Mouse (Mus musculus): ENCODE measurements around the gene Ebf1. TPM values are rescaled to one million over a fixed set of nuclear protein-coding genes. Genes with fewer than 3 reads are reported as not detected.
A peak's percentile ranks its signal among the peaks of the same experiment; 100 is the strongest.

Ebf1 gene
- total RNA-seq, 1 experiment from 2014 or later: 35.5 TPM

DNA sequence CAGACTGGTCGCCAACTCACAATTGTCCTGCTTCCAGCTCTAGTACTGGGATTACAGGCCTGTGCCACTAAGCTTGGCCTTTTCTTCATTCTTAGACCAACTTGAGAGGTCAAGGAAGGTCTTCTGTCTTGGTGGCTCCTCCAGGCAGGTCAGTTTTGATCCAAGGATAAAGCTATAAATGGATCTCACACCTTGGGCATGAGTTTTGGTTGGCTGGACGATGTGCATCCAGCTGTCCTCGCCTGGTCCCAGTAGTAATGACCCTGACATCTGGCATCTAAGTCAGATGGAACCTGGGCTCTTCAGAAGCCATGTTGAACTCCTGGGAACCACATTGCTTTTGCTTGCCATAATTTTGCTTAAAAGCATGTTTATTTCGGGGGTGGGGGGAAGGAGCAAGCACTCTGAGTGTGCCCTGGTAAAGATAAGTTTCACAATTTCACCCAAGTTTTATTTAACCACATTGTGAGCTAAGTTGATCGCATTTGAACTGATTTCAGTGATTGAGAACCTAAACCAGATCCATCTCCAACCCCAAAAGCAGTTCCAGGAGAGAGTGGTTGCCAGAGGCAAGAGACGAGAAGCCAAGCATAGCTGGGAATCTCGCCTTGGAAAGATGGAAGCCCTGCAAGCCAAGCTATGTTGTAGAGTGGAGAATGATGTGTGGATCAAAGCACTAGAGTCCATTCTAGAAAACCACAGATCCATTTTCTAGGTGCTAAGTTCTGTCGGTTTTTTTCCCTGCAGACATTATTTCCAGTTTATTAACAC is 85.8 kb downstream of the Ebf1 start:
- DNase-seq: peak; percentile 42

DNA sequence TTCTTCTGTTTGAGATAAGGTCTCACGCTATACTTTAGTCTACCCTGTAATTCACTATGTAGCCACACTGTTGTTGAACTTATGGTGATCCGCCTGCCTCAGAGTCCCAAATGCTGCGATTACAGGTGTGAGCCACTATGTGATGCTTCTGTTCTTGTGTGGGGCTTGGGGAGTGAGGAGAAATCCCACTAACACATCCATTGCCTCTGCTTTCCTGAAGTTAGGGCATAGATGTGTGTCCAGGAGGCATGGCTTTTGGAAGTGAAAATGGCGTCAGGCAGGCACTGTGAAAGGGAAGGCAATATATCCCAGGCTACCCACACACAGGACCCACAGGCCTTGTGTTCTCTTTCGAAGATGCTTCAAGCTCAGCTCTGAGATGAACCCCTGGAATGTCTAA is 86.8 kb downstream of the Ebf1 start:
- no peak for DNase-seq

DNA sequence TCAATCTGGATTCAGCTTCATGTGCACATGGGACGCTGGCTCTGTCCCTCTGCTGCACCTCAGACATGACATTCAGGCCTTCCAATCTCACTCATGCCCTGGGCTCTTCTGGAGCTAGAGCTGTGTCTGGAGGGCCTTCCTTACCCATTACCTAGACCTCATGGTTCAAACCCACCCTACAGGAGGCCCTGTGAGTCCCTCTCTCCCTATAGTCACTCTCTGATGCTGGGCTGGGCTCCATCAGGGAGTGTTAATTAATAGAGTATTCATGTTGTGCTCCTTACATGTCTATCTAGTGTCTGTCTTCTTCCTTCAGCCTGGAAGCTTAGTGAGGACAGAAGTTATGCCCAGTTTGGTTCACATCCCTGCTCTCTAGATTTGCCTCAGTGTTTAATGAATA is 88.7 kb downstream of the Ebf1 start:
- DNase-seq: no peak

DNA sequence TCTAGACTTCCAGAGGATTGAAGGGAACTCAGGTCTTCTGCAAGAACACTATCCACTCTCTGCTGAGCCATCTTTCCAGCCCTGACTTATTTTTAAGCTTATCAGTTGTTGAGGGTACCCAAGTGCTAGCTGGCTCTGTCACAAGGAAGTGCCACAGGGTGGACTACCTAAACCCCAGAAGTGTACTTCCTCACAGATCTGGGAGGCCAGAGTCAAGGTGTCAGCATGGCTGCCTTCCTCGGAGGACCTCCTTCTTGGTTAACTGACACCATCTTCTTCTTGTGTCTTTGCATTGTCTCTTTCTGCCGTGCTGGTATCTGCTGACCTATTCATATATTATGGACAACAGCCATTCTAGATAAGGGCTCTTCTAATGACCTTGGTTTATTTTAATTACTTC is 89.3 kb downstream of the Ebf1 start:
- no peak for DNase-seq

DNA sequence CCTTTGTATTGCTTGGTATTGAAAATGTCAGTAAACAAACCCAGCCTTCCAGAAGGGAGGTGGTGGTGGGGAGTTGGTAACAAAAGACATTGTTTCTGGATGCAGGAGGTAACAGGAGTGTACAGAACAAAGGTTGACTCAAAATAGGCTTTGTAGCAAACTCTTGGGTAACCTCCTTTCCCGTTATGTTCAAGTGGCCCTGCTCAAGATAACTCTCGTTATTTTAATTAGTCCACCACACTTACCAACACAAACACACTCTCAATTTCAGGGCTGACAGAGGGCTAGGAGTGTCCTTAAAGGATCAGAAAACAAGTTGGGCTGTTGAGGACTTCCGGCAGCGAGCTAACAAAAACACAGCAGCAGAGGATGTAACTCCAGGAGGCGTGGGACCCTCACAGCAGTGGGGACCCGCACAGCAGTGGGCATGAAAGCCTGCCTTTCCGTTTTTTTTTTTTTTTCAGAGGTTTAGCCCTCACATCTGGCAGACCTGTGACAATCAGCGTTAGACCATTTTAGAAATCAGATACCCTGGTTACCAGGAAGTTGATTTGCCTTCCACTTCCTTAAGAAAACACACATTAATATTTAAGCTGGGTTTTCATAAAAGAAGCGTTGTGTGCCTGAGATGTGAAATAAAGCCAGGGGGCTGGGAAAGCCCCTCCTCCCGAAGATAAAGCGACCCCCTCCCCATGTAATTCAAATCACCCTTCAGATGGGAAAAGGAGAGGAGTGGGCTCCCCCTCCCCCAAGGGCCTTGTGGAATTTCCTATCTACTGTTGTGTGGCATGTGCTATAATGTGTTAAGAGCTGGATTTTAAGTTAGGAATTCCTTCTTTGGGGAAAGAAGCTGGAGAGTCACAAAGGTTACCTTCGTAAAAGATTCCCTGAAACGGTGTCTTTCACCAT is 90.5 kb downstream of the Ebf1 start:
- DNase-seq: no peak

DNA sequence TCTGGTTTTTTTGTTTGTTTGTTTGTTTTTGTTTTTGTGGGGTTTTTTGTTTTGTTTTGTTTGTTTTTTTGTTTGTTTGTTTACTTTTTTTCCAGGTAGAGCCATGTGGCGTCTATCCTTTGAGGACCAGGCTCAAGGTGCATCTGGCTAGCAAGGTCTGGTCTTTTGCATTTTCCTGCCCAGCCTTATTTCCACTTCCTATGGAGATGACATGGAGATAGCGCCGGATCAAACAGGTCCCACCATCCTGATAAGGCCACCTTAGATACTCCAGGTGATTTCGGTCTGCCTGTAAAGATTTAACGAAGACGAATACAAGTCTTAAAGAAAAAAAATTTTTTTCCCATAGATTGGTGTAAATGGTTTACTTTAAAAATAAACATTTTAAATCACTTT is 91.2 kb downstream of the Ebf1 start:
- DNase-seq: no peak

DNA sequence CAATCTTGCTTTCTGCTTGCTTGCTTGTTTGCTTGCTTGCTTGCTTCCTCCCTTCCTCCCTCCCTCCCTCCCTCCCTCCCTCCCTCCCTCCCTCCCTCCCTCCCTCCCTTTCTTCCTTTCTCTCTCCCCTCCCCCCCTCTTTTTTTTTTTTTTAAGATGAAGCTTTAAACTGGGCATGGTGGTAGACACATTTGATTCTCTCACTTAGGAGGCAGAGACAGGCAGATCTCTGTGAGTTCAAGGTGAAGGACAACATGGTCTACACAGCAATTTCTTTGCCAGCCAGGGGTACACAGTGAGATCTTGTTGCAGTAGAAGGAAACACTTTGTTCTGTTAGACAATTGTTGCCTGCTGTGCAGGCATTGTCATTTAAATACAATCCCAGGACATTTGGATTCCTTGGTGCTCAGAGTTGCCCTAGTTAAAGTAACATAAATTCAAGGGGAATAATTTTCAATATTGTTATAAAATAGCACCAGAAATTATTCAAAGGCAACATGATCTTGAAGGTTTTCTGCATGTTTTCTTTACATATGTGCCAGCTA is 92.0 kb downstream of the Ebf1 start:
- DNase-seq: no peak

DNA sequence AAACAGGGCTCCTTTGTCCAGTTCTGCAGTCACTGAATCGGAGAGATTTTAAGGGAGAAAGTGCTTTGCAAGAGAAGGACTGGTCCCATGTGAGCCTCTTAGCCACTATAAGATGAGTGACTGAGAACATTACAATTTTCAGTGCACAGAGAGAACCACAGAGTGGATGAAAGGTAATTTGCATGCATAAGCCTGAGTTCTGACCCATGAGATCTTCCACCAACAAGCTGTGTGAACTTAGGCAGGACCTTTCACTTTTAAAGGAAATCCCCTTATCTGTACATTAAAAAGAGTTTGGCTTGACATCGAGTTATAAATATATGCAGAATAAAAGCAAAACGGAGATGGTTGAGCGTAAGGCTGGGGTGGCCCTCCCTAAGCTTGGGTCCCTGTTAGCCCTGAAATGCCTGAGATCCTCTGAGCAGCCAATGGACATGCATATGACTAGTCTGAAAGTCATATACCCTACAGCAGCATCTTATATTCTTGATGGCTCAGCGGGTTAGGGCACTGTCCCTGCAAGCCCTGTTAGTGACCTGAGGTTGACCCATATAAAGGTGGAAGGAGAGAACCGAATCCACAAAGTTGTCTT is 92.8 kb downstream of the Ebf1 start:
- DNase-seq: no peak

DNA sequence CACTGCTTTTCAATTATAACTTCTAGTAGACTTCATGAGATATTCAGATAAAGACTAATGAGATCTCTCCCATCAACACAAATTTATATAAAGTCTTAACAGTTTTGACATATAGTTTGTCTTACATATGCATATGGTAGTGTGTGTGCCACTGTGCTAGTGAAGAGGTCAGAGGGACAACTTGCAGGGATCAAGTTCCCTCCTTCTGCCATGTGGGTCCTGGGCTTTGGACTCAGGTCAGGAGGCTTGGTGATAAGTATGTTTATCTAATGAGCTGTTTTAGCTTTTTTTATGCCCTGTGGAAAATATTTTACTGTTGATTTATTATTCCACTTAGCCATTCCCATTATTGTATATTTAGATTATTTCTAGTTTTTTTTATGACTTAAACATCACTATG is 93.7 kb downstream of the Ebf1 start:
- no peak for DNase-seq

DNA sequence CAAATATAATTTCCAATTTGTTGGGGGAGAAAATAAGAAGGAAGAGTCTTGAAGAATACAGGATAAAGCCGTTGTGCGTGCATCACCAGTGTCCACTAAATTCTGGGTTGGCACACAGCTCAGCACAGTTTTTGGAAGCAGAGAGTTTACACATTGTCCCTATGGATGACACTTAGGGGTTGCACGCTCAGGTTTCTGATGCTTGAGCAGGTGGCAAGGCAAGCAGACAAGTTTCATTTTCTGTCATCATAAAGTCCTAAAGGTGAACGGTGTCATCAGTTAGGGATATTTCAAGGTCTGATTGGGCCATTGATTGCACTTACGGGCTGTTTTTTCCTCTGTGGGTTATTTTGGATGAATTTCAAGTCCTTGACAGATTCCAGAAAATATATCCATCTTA is 97.1 kb downstream of the Ebf1 start:
- DNase-seq: no peak

DNA sequence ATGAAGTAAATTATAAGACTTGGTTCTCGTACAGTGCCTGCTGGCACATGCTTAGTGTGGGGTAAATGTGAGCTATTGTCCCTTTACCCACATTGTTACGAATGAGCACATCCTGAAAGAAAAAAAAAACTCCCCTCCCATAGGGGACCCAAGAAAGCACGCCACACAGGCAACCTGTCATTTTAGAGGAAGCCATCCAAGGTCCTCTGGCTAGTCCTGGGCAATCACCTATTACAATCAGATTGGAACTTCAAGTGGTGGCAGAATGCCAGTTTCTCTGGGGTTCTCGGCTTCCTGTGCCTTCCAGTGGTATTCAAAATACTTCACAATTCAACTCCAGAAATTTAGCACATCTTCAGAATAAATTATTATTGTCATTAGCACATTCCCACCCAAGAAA is 98.7 kb downstream of the Ebf1 start:
- peak; percentile 24 for DNase-seq

DNA sequence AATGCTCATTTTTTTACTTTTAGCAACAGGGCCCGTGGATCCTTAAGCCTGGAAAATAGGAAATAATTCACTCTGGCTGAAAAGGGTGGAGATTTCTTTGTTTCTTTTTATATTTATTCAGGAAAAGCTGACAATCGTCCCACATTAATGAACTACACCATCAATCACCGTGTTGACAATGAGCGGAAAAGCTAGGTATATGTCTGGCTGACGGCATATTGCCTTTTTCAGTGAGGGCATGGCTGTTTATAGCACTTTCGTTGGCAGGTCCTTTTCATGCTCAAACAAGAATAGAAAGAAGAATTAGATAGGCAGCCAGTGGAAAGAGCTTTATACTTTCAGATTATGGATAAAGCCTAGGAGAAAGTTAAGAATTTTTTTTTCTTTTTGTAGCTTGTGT is 99.8 kb downstream of the Ebf1 start:
- DNase-seq: no peak

DNA sequence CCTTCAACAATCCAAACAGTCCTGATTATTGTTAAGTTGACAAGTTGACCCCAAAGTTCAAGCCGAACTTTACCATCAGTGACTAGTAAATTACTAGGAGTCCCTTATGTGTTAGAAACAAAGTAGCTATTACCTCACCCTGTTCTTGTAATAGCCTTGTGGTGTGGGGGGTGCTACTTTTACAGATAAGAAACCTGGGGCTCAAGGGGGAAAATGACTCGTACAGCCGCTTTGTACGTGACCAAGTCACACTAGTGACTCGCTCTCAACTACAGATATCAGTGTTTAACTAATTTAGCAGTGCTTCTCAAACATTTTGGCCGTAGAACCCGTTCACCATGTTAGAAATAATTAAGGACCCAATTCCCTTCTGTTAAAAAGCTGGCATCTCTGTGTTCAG is 100.5 kb downstream of the Ebf1 start:
- DNase-seq: no peak

DNA sequence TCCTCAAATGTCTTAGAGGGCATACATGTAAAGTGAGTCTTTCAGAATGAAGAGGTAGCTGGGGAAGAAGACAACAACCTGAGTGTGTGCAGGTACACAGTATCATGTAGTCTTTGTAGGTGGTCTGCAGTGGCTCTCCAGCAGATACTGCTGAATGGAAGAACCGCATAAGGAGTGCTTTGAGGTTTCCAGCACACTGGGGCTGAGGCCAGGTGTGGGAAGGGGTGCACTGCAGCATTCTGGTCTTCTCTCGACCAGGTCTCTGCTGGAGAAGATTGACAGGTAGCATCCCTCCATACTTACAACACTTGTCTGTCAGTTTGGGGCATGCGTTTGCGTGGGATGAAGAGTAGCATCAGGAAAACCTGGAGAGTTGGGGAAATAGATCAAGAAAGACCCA is 104.9 kb downstream of the Ebf1 start:
- DNase-seq: no peak

DNA sequence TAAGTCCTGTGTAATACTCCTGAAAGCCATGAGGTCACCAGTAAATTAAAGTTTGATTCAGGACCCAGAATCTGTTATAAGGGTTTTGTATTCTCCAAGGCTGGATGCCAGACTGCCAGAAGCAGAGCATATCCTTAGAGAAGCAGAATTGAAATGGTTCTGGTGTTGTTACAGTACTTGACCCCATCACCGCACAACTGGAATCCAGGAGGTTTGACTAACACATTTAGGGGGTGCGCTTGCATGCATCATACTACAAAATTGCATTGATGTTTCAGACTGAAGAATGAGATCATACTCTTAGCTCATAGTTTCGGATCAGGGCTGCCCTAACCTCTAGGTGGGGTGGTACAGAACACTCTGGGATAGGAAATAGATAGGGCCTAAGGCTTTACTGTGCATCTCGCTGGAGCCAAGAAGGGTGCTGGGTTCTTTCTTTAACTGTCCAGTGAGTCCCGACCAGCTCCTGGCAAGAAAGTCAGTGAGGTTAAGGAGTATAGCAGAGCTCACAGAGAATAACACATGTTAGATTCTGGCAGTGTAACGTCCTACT is 106.9 kb downstream of the Ebf1 start:
- no peak for DNase-seq

DNA sequence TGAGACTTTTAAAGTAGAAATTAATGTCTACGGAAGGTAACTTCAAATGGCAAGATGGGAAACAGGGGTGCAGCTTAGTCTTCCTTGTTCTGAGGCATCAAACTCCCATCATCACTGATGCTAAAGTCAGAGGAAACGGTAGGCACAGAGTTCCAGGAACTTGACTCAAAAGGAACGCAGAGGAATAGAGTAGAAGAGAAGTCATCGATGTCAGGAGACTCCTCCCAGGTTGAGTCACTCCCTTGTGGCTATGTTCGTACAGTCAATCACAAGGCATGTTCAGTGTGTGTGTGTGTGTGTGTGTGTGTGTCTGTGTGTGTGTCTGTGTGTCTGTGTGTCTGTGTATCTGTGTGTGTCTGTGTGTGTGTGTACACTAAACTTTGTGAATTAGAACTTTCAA is 108.6 kb downstream of the Ebf1 start:
- DNase-seq: no peak

DNA sequence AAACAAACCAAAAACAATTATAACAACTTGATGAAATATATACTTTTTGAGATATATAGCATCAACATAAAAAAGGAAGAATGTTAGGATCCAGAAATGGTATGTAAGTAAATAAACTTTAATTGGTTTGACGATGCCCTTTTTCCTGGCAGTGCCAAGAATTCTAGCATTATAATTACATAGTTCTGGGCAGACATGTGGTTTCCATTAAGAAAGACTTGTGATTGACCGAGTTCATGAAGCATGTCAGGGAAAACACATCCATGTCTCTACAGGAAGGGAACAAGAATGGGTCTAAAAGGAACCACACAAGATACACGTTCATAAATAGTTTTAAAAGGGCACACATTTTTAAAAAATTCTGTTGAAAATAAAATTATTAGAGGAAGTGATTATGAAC is 110.3 kb downstream of the Ebf1 start:
- no peak for DNase-seq

DNA sequence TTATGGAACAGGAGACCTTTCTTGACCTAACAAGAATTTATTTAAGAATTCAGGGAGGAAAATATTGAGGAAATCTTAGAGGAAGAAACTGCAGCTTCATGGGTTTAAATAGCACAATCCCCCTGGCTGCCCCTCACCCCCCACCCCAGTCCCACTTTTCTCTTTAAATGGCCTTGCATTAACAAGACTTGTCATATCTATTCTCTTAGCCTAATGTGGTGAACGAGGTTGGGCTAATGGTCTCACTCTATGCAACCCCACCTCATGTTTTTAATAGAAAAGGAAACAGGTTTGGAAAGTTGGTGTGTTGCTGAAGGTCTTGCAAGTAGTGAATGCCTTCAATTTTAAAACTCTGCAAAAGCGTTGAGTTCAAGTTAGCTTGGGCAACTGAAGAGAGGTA is 110.7 kb downstream of the Ebf1 start:
- no peak for DNase-seq

DNA sequence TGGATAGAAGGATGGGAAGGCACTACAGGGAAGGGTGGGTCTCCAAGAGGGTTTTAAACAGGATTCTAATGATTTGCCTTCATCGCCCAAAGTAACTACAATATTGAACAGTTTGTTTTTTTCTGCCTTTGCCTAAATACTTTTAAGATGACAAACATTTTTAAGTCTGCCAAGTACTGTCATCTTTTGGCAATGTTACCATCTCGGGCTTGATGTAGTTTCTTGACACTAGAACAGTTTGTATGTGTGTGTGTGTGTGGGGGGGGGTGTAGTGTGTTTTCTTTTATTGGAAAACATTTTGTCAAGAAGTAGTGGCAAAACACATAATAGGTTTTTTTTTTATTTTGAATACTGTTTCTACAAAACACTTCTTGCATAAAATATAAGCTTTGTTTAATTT is 111.2 kb downstream of the Ebf1 start:
- DNase-seq: no peak

DNA sequence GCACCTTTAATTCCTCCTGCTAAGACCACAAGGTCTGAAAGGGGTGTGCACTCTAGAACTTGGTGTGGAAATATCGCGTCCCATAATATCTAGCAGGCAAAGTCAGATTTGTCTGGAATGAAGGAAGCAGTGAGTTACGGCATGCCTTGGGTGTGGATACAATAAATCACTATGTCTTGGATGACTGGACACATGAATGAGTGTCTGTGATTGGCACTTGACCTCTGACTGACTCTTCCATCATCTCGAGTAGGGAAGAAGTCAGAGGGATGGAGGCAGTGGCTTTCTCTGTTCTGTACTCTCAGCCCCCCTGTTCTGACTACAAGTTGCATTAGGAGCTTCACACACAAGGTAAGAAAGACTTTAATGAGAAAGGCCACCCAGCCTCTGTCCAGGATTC is 112.8 kb downstream of the Ebf1 start:
- DNase-seq: no peak

DNA sequence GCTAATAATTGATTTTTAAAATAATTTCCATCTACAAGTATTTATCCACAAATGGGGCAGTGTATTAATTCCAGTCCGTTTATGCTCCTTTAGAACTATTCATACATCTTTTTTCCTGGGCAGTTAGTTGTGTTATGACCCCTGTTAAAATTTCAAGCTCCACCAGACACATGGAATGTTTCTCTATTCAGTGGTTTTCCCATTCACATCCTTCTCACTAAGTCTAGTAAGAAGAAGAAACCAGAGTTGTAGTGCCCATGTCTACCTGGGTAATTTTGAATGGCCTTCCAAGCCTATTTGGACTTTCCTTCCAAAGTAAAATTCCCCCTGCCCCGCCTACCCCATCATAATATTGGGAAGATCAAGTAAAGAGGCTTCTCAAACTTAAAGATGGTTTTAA is 114.6 kb downstream of the Ebf1 start:
- DNase-seq: no peak

DNA sequence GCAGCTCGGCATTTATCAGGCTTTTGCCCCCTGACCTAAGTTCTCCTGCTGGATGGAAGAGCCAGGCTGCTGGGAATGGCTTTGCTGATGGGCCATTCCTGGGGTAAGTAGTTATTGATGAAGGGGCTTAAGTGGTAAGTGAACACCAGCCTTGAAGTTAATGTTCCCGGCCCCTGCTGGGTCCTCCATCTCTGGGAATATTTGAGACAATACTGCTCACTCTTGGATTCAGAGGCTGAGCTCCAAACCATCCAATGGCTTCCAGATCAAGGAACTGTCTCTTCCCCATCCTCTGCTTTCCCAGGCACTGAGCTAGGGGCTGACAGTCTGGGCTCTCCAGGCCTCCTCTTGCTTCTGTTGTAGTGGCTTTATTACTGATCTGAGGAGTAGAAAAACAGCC is 116.2 kb downstream of the Ebf1 start:
- DNase-seq: no peak

DNA sequence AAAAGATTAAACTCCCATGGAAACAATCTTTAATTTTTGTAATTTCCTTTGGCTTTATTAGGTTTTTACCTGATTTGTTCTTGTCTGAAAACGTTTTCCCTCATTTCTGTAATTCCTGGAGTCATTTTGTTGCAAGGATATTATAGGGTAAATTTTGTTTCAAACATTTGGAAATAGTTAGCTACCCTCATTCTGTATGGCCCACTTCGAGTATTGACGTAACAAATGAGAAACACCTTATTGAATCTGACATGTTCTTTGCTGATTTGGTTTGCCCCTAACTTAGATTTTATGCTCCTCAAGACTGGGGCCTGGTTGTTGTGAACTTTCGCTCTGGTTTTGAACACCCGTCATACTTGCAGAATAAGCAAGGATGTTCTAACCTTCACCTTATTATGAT is 120.9 kb downstream of the Ebf1 start:
- DNase-seq: no peak

Measured in adrenal gland, postnatal 14 days (tissue).